Mouse (Mus musculus) erythroblast, embryonic 14.5 days (primary cell): Measurements from ENCODE around the gene Otub1. TPM values are rescaled to one million over a fixed set of nuclear protein-coding genes. Genes with fewer than 3 reads are reported as not detected.

ENCODE experiments used
- H3K27me3 ChIP-seq: 2 replicates; pipeline ENCODE4 v1.6.1; 2012; ENCODE audit warnings: inconsistent platforms; ENCODE audit not compliant: control insufficient read depth
- H3K36me3 ChIP-seq: 2 replicates; pipeline ENCODE4 v1.6.1; 2012; ENCODE audit warnings: mild to moderate bottlenecking, inconsistent platforms; ENCODE audit not compliant: control insufficient read depth
- H3K4me1 ChIP-seq: 2 replicates; pipeline ENCODE4 v1.6.1; 2012; ENCODE audit warnings: inconsistent platforms; ENCODE audit not compliant: control insufficient read depth
- H3K4me3 ChIP-seq: replicated peaks from 2 replicates; pipeline ENCODE3; 2012; ENCODE audit warnings: moderate library complexity, mild to moderate bottlenecking, inconsistent platforms
- H3K9me3 ChIP-seq: 2 replicates; pipeline ENCODE4 v1.6.1; 2012; ENCODE audit warnings: low read length, inconsistent platforms, mixed read lengths; ENCODE audit not compliant: control insufficient read depth
- GATA1 ChIP-seq: IDR thresholded peaks from 2 replicates; pipeline ENCODE4 v1.6.1; 2012; ENCODE audit warnings: low read length, inconsistent platforms, mixed read lengths
- TAL1 ChIP-seq: IDR thresholded peaks from 3 replicates; pipeline ENCODE4 v1.6.1; 2012; ENCODE audit warnings: low read length, inconsistent platforms, mixed read lengths
- polyA plus RNA-seq: library from polyadenylated mRNA; stranded (reverse); fragments of >175 nt; gene quantifications from 2 replicates; pipeline ENCODE4 v1.2.3, GENCODE M21; 2012

The Otub1 gene
- 9.4 and 10.1 TPM in 2 replicates for polyA plus RNA-seq

GRCm38 (mm10) chr19:7205753-7206736 is at the start of gene Otub1:
Otub1 (minus strand) TSS chr19:7206316.
- Histone ChIP-seq H3K4me1 (peaks cover 51% of the 10 kb centered on the region), H3K27me3 (no peaks in the 10 kb centered on the region), H3K9me3 (no peaks in the 10 kb centered on the region), H3K4me3 (peak within 1 kb of the TSS; percentile 95), H3K36me3 (peaks cover 42% of the 10 kb centered on the region)
- TF ChIP-seq GATA1 (no peak), TAL1 (no peak)

DNA sequence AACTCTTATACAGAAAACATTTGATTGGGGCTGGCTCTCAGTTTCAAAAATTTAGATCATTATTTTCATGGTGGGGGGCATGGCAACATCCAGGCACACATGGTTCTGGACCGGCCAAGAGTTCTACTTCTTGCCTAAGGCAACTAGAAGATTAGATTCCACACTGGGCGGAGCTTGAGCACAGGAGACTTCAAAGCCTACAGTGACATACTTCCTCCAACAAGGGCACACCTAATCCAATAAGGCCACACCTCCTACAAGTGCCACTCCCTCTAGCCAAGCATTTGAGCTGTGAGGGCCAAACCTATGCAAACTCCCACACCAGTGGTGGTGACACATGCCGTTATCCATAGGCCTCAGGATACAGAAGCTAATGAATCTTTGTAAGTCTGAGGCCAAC is 39.9 kb upstream of the Otub1 start:
- TF ChIP-seq GATA1 (no peak), TAL1 (no peak)
- no peaks in the 10 kb centered on the region for H3K9me3 ChIP-seq
- H3K4me1 ChIP-seq = peaks cover 10% of the 10 kb centered on the region
- no peak overlapping the region for H3K4me3 ChIP-seq
- no peaks in the 10 kb centered on the region for H3K36me3 ChIP-seq
- H3K27me3 ChIP-seq = peaks cover 5% of the 10 kb centered on the region; the same call in 1 of the 2 replicates

DNA sequence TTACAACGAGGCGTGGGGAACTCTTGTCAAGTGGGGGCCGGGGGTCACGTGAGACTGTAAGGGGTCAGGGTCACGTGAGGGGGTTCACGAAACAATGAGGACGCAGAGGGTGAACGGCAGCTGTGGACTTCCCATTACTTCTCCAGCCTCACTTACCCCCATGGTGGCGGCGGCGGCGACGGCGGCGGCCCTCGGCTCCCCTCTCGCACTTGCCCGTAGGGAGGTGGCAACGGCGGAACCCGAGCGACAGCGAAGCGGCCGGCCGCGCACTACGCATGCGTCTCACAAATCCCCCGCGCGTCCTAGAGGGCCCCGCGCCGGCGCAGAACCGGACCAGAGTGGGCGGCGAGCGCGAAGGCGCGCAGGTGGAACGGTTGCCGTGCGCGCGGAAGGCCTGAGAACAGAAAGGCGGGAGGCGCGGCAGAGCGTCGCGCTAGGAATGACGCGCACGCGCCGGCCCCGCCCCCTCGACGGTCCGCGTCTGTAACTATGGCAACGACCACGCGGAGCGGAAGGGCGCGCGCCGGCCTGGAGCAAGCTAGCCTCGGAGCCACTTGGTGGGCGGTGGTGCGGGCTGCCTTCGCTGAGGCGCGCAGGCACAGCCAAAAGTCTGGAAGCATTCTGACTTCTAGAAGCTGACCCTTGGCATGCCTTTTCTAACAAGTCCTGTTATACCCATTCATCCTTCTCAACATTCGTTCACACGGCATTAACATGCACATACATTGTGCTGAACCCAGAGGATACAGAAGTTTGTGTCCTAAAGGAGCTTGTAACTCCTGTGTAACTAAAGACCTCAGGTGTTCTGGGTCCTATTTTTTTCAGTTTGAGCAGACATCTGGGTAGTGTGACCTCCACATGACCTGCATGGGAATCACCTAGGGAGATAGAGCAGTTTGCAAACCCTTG is 34.9 kb upstream of the Otub1 start, which contains the start of gene Naa40:
Gene Naa40, minus strand, starts transcription at position 402 of the 909 bp plus-strand sequence.
- no peak for TF ChIP-seq GATA1
- no peak for TF ChIP-seq TAL1
- H3K4me3 ChIP-seq = peak within 1 kb of the TSS; percentile 83
- peaks cover 33% of the 10 kb centered on the region for H3K36me3 ChIP-seq
- no peaks in the 10 kb centered on the region for H3K9me3 ChIP-seq
- peaks cover 5% of the 10 kb centered on the region; the same call in 1 of the 2 replicates for H3K27me3 ChIP-seq
- peaks cover 45% of the 10 kb centered on the region for H3K4me1 ChIP-seq

DNA sequence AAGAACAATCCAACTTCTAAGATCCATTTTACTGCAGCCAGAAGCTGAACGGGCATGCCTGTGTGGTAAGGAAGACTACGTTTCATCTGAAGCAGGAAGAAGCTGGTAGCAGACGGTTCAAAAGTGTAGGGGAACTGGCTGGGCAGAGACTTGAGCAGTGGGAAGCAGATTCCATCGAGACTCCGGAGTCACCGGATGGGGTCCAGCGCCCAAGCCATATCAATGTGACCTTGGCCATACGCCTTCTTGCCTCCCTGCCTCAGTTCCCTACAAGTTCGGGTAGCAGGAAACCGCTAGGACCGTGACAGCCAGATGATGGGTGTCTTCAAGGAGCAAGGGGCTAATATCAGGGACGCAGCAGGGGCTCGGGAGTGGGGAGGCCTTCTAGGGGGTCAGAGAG is 34.2 kb upstream of the Otub1 start:
- peaks cover 40% of the 10 kb centered on the region for H3K36me3 ChIP-seq
- H3K27me3 ChIP-seq = peaks cover 5% of the 10 kb centered on the region; the same call in 1 of the 2 replicates
- H3K4me3 ChIP-seq = peak overlapping the region; percentile 83
- H3K4me1 ChIP-seq = peaks cover 48% of the 10 kb centered on the region
- H3K9me3 ChIP-seq = no peaks in the 10 kb centered on the region
- TF ChIP-seq TAL1 (no peak), GATA1 (no peak)

DNA sequence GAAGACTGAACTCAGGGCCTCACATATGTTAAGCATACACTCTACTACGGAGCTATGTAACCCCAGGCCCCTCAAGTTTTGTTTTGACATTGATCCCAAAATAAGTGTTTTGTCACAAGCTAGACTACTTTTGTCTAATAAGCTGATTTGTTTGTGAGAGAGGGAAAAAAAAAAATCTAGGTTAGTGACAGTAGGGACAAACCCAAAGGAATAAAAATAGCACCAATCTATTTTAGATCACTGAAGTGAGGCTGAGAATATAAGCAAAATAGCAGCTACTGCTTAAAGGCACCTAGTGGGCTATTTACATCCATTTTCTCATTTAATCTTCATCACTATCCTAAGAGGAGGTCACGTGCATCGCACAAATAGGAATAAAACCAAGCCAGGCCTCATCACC is 33.5 kb upstream of the Otub1 start:
- H3K27me3 ChIP-seq = peaks cover 5% of the 10 kb centered on the region; the same call in 1 of the 2 replicates
- H3K36me3 ChIP-seq = peaks cover 46% of the 10 kb centered on the region
- H3K9me3 ChIP-seq = no peaks in the 10 kb centered on the region
- peak overlapping the region; percentile 83 for H3K4me3 ChIP-seq
- TF ChIP-seq GATA1 (no peak), TAL1 (no peak)
- peaks cover 48% of the 10 kb centered on the region for H3K4me1 ChIP-seq

- no peaks in the 10 kb centered on the region for H3K9me3 ChIP-seq
- TF ChIP-seq GATA1 = no peak
- no peak for TF ChIP-seq TAL1
- H3K4me3 ChIP-seq = no peak overlapping the region
- H3K36me3 ChIP-seq = peaks cover 74% of the 10 kb centered on the region
- peaks cover 48% of the 10 kb centered on the region for H3K4me1 ChIP-seq
- H3K27me3 ChIP-seq = no peaks in the 10 kb centered on the region
Measured at GRCm38 (mm10) chr19:7236742-7237141, 30.6 kb upstream of the Otub1 start.

- H3K27me3 ChIP-seq = no peaks in the 10 kb centered on the region
- TF ChIP-seq GATA1 (no peak), TAL1 (no peak)
Measured at GRCm38 (mm10) chr19:7236011-7236410, 29.9 kb upstream of the Otub1 start.

DNA sequence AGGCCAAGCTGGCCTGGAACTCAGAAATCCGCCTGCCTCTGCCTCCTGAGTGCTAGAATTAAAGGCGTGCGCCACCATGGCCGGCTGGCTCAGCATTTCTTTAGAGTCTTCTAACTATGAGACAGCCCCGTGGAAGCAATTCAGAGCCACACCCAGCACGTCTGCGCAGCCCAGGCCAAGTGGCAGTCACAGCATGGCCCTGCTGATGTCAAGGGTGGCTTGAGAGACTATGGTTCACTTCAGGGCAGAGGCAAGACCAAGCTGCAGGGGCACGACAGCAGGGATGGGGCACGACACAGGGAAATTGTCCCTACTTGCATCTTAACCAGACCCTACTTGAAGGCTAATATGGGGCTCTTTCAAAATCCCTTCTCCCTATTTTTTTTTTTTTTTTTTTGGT is 29.3 kb upstream of the Otub1 start:
- peaks cover 87% of the 10 kb centered on the region for H3K36me3 ChIP-seq
- H3K4me1 ChIP-seq = peaks cover 41% of the 10 kb centered on the region
- no peak for TF ChIP-seq TAL1
- TF ChIP-seq GATA1 = no peak
- no peaks in the 10 kb centered on the region for H3K9me3 ChIP-seq
- no peaks in the 10 kb centered on the region for H3K27me3 ChIP-seq
- H3K4me3 ChIP-seq = no peak overlapping the region

More at GRCm38 (mm10) chr19:7236011-7236410, 29.9 kb upstream of the Otub1 start:
- no peaks in the 10 kb centered on the region for H3K9me3 ChIP-seq
- H3K4me3 ChIP-seq = no peak overlapping the region
- H3K36me3 ChIP-seq = peaks cover 81% of the 10 kb centered on the region
- peaks cover 43% of the 10 kb centered on the region for H3K4me1 ChIP-seq
